Comparison of ENCODE assay signal across 30 mouse cellular contexts in the genomic region with DNA sequence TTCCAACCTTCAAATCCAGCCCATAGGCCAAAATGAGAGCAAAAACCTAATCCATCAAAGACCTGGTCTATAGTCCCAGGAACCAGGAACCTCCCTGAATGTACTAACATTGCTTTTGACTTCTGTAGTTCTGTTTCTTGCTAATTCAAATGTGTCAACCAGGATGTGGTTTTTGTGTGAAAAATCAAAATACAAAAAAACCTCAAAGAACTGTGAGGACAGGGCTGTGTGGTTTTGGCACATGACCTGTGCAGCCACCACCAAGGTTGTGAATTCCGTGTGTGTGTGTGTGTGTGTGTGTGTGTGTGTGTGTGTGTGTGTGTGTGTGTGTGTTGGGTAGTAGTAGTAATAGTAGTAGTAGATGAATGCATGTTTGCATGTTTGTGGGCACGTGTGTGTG. TPM values are rescaled to one million over a fixed set of nuclear protein-coding genes. Genes with fewer than 3 reads are reported as not detected.
DNase-seq lines count a peak whose midpoint lies in the region; ATAC-seq lines count a peak whose summit lies in the region.
"Had no signal": no experiment of that assay in that cellular context is flagged by ENCODE, and none has a peak within 500 bp of the region (broad histone marks: within the 10 kb centered on the region; RNA-seq: fewer than 3 reads in every experiment).

No protein-coding gene starts in this region.

- H3K4me2 ChIP-seq in midbrain, embryonic 13.5 days (replicated peaks) = no peak overlapping the region
- H3K4me2 ChIP-seq: embryonic facial prominence, embryonic 12.5 days; hindbrain, embryonic 15.5 days; kidney, embryonic 15.5 days; limb, embryonic 12.5 days; liver, embryonic 12.5 days; neural tube, embryonic 13.5 days; stomach, embryonic 15.5 days had no signal

- peak; percentile 8 for DNase-seq in thymus, postnatal 0 days (ENCODE audit: low spot score)
- DNase-seq in thymus, postnatal 4 days = no peak
- no peak for DNase-seq in ovary, postnatal 36 days (ENCODE audit: low spot score)
- no peak for DNase-seq in urinary bladder, adult 2 months (ENCODE audit: low spot score)
- DNase-seq: adrenal gland, adult 2 months; B cell, adult 2 months; cerebellum, adult 9-11 months; gastrocnemius, postnatal 14 days; heart, postnatal 10 days; kidney, postnatal 4 days; lung, adult 2 months; lung, postnatal 36 days; thymus, adult 2 months had no signal

- no peaks in the 10 kb centered on the region for H3K36me3 ChIP-seq in midbrain, embryonic 13.5 days
- H3K36me3 ChIP-seq: embryonic facial prominence, embryonic 12.5 days; G1E; hindbrain, embryonic 15.5 days; kidney, embryonic 15.5 days; limb, embryonic 12.5 days; liver, embryonic 12.5 days; midbrain, embryonic 10.5 days; neural tube, embryonic 13.5 days; stomach, embryonic 15.5 days had no signal

- H3K4me1 ChIP-seq in midbrain, embryonic 13.5 days (replicated peaks) = peaks cover 4% of the 10 kb centered on the region; the same call in 1 of the 2 replicates
- H3K4me1 ChIP-seq: embryonic facial prominence, embryonic 12.5 days; limb, embryonic 12.5 days; midbrain, embryonic 10.5 days had no signal

- H3K27me3 ChIP-seq in midbrain, embryonic 13.5 days = no peaks in the 10 kb centered on the region
- H3K27me3 ChIP-seq: embryonic facial prominence, embryonic 12.5 days; hindbrain, embryonic 15.5 days; kidney, embryonic 15.5 days; neural tube, embryonic 13.5 days; stomach, embryonic 15.5 days had no signal

- peak; percentile 53 for ATAC-seq in common myeloid progenitor, adult 5-6 weeks (replicated peaks; ENCODE audit: low read depth, poor library complexity, severe bottlenecking)
- peak; percentile 68 for ATAC-seq in megakaryocyte progenitor cell, adult 5-6 weeks (replicated peaks; ENCODE audit: poor library complexity)
- ATAC-seq in midbrain, embryonic 13.5 days = no peak
- ATAC-seq: forebrain, embryonic 14.5 days; intestine, postnatal 0 days; liver, embryonic 12.5 days had no signal

- 83% methylated on average over 2 of the region's 2 CpGs for WGBS in midbrain, embryonic 13.5 days

- H3K9ac ChIP-seq in midbrain, embryonic 13.5 days (replicated peaks) = no peak overlapping the region
- H3K9ac ChIP-seq: embryonic facial prominence, embryonic 12.5 days; hindbrain, embryonic 15.5 days; kidney, embryonic 15.5 days; limb, embryonic 12.5 days; liver, embryonic 12.5 days; neural tube, embryonic 13.5 days; stomach, embryonic 15.5 days had no signal

- H3K9me3 ChIP-seq in midbrain, embryonic 13.5 days = no peaks in the 10 kb centered on the region
- H3K9me3 ChIP-seq: embryonic facial prominence, embryonic 12.5 days; G1E; hindbrain, embryonic 15.5 days; kidney, embryonic 15.5 days; limb, embryonic 12.5 days; liver, embryonic 12.5 days; midbrain, embryonic 10.5 days; neural tube, embryonic 13.5 days; stomach, embryonic 15.5 days had no signal

- no peak overlapping the region for H3K4me3 ChIP-seq in midbrain, embryonic 13.5 days (replicated peaks)
- H3K4me3 ChIP-seq: embryonic facial prominence, embryonic 12.5 days; erythroblast, embryonic 14.5 days; hindbrain, embryonic 15.5 days; kidney, embryonic 15.5 days; limb, embryonic 12.5 days; liver, embryonic 12.5 days; midbrain, embryonic 10.5 days; neural tube, embryonic 13.5 days; stomach, embryonic 15.5 days had no signal

- no peak overlapping the region for H3K27ac ChIP-seq in midbrain, embryonic 13.5 days
- H3K27ac ChIP-seq: embryonic facial prominence, embryonic 12.5 days; hindbrain, embryonic 15.5 days; kidney, embryonic 15.5 days; limb, embryonic 12.5 days; liver, embryonic 12.5 days; midbrain, embryonic 10.5 days; neural tube, embryonic 13.5 days; stomach, embryonic 15.5 days had no signal

RNA-seq across cellular contexts. Expression of gene Olfm2, which starts 19.1 kb away (rescaled TPM):
- 0.24 and 0.52 TPM in 2 replicates for polyA plus RNA-seq in thymus, postnatal 0 days (2015; fragmentation: Nextera tagmentation; extraction: Ambion mirVana)
- total RNA-seq in common myeloid progenitor, adult 5-6 weeks (2017) = not detected in 2 replicates
- total RNA-seq in megakaryocyte progenitor cell, adult 5-6 weeks (2015) = 0.27 and 0.32 TPM in 2 replicates
- 0.34 TPM in 1 of 2 replicates, not detected in the other for total RNA-seq in megakaryocyte progenitor cell, adult 5-6 weeks (2017)
- 92.0 and 96.7 TPM in 2 replicates for polyA plus RNA-seq in midbrain, embryonic 13.5 days (2015; fragmentation: Nextera tagmentation; extraction: Ambion mirVana)
- 4.7 and 6.2 TPM in 2 replicates for polyA plus RNA-seq in urinary bladder, adult 2 months (2012; rRNA removed)
- total RNA-seq: G1E had no signal
- polyA plus RNA-seq: erythroblast, embryonic 14.5 days; G1E had no signal

RNA-seq across cellular contexts. Expression of gene Col5a3, which starts 49.6 kb away (rescaled TPM):
- polyA plus RNA-seq in thymus, postnatal 0 days (2015; fragmentation: Nextera tagmentation; extraction: Ambion mirVana) = 1.8 and 1.9 TPM in 2 replicates
- total RNA-seq in common myeloid progenitor, adult 5-6 weeks (2017) = 0.27 TPM in 1 of 2 replicates, not detected in the other
- 0.37 and 0.42 TPM in 2 replicates for total RNA-seq in megakaryocyte progenitor cell, adult 5-6 weeks (2015)
- total RNA-seq in megakaryocyte progenitor cell, adult 5-6 weeks (2017) = 0.29 and 0.54 TPM in 2 replicates
- 0.32 and 0.35 TPM in 2 replicates for polyA plus RNA-seq in midbrain, embryonic 13.5 days (2015; fragmentation: Nextera tagmentation; extraction: Ambion mirVana)
- polyA plus RNA-seq in urinary bladder, adult 2 months (2012; rRNA removed) = 13.5 and 14.3 TPM in 2 replicates
- polyA plus RNA-seq: erythroblast, embryonic 14.5 days; G1E had no signal

RNA-seq across cellular contexts. Expression of gene Rdh8, which starts 53.0 kb away (rescaled TPM):
- polyA plus RNA-seq in thymus, postnatal 0 days (2015; fragmentation: Nextera tagmentation; extraction: Ambion mirVana) = not detected in 2 replicates
- not detected in 2 replicates for total RNA-seq in common myeloid progenitor, adult 5-6 weeks (2017)
- total RNA-seq in megakaryocyte progenitor cell, adult 5-6 weeks (2015) = not detected in 2 replicates
- total RNA-seq in megakaryocyte progenitor cell, adult 5-6 weeks (2017) = not detected in 2 replicates
- polyA plus RNA-seq in midbrain, embryonic 13.5 days (2015; fragmentation: Nextera tagmentation; extraction: Ambion mirVana) = not detected in 2 replicates
- not detected in 2 replicates for polyA plus RNA-seq in urinary bladder, adult 2 months (2012; rRNA removed)
- total RNA-seq: adrenal gland, adult 2 months; G1E; heart, adult 8-10 months; heart, postnatal 10 days; layer of hippocampus, postnatal 10 days had no signal
- polyA plus RNA-seq: adrenal gland, adult 2 months; embryonic facial prominence, embryonic 12.5 days; erythroblast, embryonic 14.5 days; forebrain, embryonic 14.5 days; G1E; hindbrain, embryonic 15.5 days; intestine, postnatal 0 days; kidney, embryonic 15.5 days; limb, embryonic 12.5 days; liver, embryonic 12.5 days; lung, adult 2 months; midbrain, embryonic 10.5 days; neural tube, embryonic 13.5 days; stomach, embryonic 15.5 days; thymus, adult 2 months had no signal

Comparison
In these comparisons a context has a peak if more than half of its experiments do, and no peak if none do; other contexts are left out.
1. RNA of gene Olfm2, which starts 19.1 kb away (polyA plus RNA-seq): 92.0 to 96.7 TPM in midbrain, embryonic 13.5 days; 4.7 to 6.2 TPM in urinary bladder, adult 2 months and 0.24 to 0.52 TPM in thymus, postnatal 0 days; every median in the first group is over 10 times any median in the second.